Mouse (Mus musculus): ENCODE results near the gene Eppin.

GRCm38 (mm10) chr2:164544454-164545097, 48.8 kb downstream of the Eppin start:
- no peak for TF ChIP-seq CTCF (IDR thresholded peaks at IDR 0.05; ENCODE audit: extremely low read depth, insufficient read length, insufficient replicate concordance, low read depth, low read length)
- no peak for TF ChIP-seq POLR2A (IDR thresholded peaks at IDR 0.05; ENCODE audit: low read depth, low read length)

Measured in small intestine, adult 2 months (tissue).